Mouse (Mus musculus): ENCODE measurements around the gene Nsun4. TPM values are rescaled to one million over a fixed set of nuclear protein-coding genes. Genes with fewer than 3 reads are reported as not detected.

Gene Nsun4
- polyA plus RNA-seq, 1 experiment: 9.7 TPM

GRCm38 (mm10) chr4:115987858-115988530 lies 65.7 kb downstream of the Nsun4 start:
- DNase-seq (ENCODE audit: extremely low spot score in 1 of 2, low spot score in 1 of 2): no peak

GRCm38 (mm10) chr4:115987436-115987835 lies 66.2 kb downstream of the Nsun4 start:
- DNase-seq (ENCODE audit: extremely low spot score in 1 of 2, low spot score in 1 of 2): no peak

- DNase-seq (ENCODE audit: extremely low spot score in 1 of 2, low spot score in 1 of 2): no peak
These were observed 68.7 kb downstream of the Nsun4 start for GRCm38 (mm10) chr4:115984967-115985366.

GRCm38 (mm10) chr4:115984111-115984510 lies 69.6 kb downstream of the Nsun4 start:
- DNase-seq (ENCODE audit: extremely low spot score in 1 of 2, low spot score in 1 of 2): peak in 1 of 2 experiments; percentile 91

Other genes starting within 250 kb of the Nsun4 start
- 10.9 and 11.5 TPM in 2 replicates for gene Mob3c, start 225.8 kb downstream of the Nsun4 start, polyA plus RNA-seq (2012; rRNA removed)
- gene Mknk1, start 214.7 kb downstream of the Nsun4 start, polyA plus RNA-seq (2012; rRNA removed): 60.8 and 70.3 TPM in 2 replicates
- 0.16 and 0.32 TPM in 2 replicates for gene Kncn, start 169.5 kb downstream of the Nsun4 start, polyA plus RNA-seq (2012; rRNA removed)
- 0.08 and 0.16 TPM in 2 replicates for gene 6430628N08Rik, start 163.2 kb downstream of the Nsun4 start, polyA plus RNA-seq (2012; rRNA removed)
- gene Dmbx1, start 114.0 kb downstream of the Nsun4 start, polyA plus RNA-seq (2012; rRNA removed): 0.06 and 0.12 TPM in 2 replicates
- gene Faah, start 36.0 kb downstream of the Nsun4 start, polyA plus RNA-seq (2012; rRNA removed): 88.1 and 104 TPM in 2 replicates
- 645 and 649 TPM in 2 replicates for gene Uqcrh, start 21.2 kb upstream of the Nsun4 start, polyA plus RNA-seq (2012; rRNA removed)
- 34.7 and 34.8 TPM in 2 replicates for gene Lrrc41, start 21.4 kb upstream of the Nsun4 start, polyA plus RNA-seq (2012; rRNA removed)
- 0.86 and 0.94 TPM in 2 replicates for gene Rad54l, start 69.8 kb upstream of the Nsun4 start, polyA plus RNA-seq (2012; rRNA removed)
- gene Pomgnt1, start 70.0 kb upstream of the Nsun4 start, polyA plus RNA-seq (2012; rRNA removed): 66.6 and 77.5 TPM in 2 replicates
- gene Lurap1, start 97.5 kb upstream of the Nsun4 start, polyA plus RNA-seq (2012; rRNA removed): 11.3 and 12.1 TPM in 2 replicates
- 0.20 and 0.23 TPM in 2 replicates for gene Tspan1, start 113.7 kb upstream of the Nsun4 start, polyA plus RNA-seq (2012; rRNA removed)
- not detected in 2 replicates for gene 1700042G07Rik, start 119.5 kb upstream of the Nsun4 start, polyA plus RNA-seq (2012; rRNA removed)
- gene Gm49337, start 119.5 kb upstream of the Nsun4 start, polyA plus RNA-seq (2012; rRNA removed): 0.14 TPM in 1 of 2 replicates, not detected in the other
- gene Pik3r3, start 167.7 kb upstream of the Nsun4 start, polyA plus RNA-seq (2012; rRNA removed): 40.4 and 44.9 TPM in 2 replicates

Measured in frontal cortex, adult 2 months (tissue).